Mouse (Mus musculus): ENCODE results near the gene Peli3.
"Not testable (repeated sequence)": the region's sequence is repeated elsewhere in the genome, so short reads cannot be mapped to it uniquely, and the experiment has no call there.

Peli3 gene

GRCm38 (mm10) chr19:4942551-4943252 lies at the start of gene Peli3:
Gene Peli3, minus strand, starts transcription at chr19:4943127.
- peak; percentile 92 for DNase-seq (ENCODE audit: inconsistent ontology term)

- no peak for DNase-seq (ENCODE audit: inconsistent ontology term)
Measured at GRCm38 (mm10) chr19:4992371-4992770, 49.4 kb upstream of the Peli3 start.

DNA sequence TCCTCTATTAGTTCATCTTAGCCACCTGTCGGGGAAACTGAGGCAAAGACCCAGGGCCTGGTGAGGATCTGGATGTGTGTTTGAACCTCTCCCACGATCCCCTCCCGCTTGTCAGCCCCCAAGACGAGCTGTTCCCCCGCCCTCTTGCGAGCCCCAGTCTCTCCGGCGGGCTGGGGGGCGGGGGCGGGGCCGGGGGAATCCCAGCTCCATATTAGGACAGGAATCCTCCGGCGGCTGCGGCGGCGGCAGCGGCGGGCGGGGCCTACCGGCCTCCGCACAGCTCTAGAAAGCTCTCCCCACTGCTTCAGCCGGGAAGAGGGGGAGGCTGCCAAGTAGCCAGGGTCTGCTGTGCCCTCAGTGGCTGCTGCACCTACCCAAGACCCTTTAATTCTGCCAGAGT lies 47.8 kb upstream of the Peli3 start:
- no peak for DNase-seq (ENCODE audit: inconsistent ontology term)

GRCm38 (mm10) chr19:4990256-4990625 lies 47.3 kb upstream of the Peli3 start, which contains the start of gene Npas4:
Gene Npas4, minus strand, starts transcription at chr19:4990316.
- DNase-seq (ENCODE audit: inconsistent ontology term) = no peak

- DNase-seq (ENCODE audit: inconsistent ontology term) = no peak
Measured at GRCm38 (mm10) chr19:4989434-4990255, 46.7 kb upstream of the Peli3 start.

DNA sequence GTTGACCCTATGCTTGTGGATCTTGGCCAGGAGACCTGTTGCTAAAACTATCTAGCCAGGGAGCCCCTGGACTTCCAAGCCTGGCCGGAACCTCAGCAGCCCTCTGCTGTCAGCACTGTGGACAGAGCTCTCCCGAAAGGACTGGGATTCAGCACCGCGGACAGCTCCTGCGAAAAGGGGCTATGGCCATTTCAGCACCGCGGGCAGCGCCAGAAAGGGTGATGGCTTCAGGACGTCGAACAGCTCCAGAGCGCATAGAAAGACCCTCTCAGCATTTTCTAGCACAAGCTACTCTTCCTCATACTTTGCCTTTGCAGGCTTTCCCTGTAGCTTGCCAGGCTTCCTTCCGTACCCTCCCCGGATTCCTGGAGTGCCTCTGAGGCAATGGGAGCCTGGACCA lies 46.1 kb upstream of the Peli3 start:
- peak; percentile 81 for DNase-seq (ENCODE audit: inconsistent ontology term)

DNA sequence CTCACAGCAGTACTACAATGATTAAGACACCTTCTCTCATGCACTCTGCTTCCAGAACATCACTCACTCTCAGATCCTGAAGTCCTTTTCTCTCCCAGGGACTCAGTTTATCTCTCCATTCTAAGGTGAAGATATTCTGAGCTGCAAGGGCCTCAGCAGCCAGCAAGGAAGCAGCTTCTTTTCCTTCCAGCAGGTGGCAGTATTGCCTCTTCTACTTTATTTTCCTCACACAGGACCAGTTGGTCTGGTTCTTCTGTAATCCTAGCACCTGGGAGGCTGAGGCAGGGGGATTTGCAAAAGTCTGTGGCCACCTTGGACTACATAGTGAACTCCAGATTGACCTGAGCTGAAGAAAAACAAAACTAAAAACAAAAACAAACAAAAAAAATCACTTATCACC lies 38.8 kb upstream of the Peli3 start:
- peak; percentile 54 for DNase-seq (ENCODE audit: inconsistent ontology term)

GRCm38 (mm10) chr19:4968236-4968635 lies 25.3 kb upstream of the Peli3 start:
- DNase-seq (ENCODE audit: inconsistent ontology term) = no peak

GRCm38 (mm10) chr19:4961928-4962601 lies 19.1 kb upstream of the Peli3 start, which contains the start of gene Mrpl11:
Gene Mrpl11, plus strand, starts transcription at chr19:4962147.
- DNase-seq (ENCODE audit: inconsistent ontology term) = peak; percentile 94

DNA sequence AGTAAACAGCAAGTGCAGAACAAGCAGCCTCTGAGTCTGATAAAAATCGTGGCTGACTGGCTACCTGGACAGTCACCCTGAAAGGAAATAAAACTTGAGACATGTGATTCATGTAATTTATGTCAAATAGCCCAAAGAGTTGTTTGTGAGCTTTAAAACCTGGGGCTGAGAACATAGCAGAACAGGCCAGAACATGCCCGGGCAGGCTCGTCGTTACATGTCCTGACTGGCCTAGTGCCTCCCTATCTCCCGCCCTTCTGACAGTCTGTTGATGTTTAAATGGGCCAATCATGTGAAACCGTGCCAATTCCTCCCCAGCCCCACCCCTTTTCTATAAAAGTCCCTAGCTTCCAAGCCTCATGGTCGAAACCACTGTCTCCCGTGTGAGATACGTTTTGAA lies 5.7 kb upstream of the Peli3 start:
- not testable (repeated sequence) for DNase-seq (ENCODE audit: inconsistent ontology term)

DNA sequence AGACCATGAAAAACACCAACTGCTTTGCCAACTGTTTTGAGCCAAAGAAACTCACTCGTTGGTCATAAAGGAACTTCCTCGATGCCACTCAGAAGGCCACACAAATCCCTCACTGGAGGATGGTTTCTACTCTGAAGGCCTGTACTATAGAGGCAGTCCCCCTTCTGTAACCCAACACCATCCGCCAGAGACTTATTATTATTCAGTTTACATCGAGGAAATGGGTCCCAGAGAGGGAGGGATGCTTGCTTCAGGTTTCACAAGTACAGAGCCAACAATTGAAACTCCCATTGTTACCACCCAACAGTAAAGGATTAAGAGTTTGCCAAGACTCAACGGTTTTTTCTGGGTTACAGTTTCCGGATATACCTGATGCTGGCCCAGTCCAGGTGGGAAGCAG lies 2.6 kb upstream of the Peli3 start:
- DNase-seq (ENCODE audit: inconsistent ontology term) = no peak

DNA sequence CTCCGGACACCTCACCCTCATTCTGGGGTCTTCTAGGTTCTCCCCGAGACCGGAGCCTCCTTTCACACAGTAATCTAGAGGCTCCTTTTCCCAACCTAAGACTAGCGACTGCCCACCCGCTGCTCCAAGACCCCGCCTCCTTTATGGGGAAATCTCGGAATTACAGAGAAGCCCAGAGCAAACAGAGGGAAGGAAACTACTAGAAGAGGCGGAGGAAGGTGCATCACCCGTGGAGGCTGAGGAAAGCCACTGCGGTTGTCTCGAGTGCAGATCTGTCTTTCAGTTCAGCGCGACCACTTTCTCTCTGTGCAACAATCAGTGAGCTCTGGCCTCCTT lies 294 bp upstream of the Peli3 start:
- DNase-seq (ENCODE audit: inconsistent ontology term) = no peak

DNA sequence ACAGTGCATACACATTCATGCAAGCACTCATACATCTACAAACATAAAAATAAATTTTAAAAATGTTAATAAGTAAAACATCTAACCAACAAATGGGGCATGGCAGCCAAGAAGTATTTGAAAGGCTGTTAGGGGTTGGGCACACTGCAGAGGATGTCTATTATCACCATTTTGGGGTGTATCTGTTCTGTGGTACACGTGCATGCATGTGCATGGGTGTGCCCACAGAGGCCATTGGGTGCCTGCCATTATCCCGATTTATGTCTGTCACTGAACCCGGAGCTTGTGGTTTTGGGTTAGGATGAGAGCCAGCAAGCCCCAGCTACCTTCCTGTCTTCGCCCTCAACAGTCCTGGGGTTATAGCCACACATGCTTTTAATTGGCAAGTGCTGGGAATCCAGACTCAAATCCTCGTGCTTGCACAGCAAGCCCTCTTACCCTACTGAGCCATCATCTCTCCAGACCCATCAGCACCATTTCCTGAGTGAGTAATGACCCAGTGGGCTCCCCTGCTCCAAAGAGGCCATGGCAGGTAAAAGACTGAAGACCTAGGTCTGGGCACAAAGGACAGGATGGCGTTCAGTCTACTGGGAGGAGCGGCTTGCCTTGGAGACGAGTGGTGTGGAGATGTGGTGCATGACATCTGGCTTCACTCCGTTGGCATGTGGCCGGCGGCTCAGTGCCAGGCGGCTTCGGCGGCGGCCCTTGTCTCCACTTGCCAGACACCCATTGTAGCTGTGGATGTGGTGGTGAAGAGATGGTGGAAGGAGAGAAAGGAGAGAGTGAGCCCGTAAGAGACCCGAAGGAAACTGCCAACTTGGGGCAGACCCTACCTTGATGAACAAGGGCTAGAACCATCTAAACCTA lies 5.2 kb downstream of the Peli3 start:
- peak; percentile 5 for DNase-seq (ENCODE audit: inconsistent ontology term)

GRCm38 (mm10) chr19:4936896-4937295 lies 6.0 kb downstream of the Peli3 start:
- no peak for DNase-seq (ENCODE audit: inconsistent ontology term)

GRCm38 (mm10) chr19:4928781-4929180 lies 14.1 kb downstream of the Peli3 start:
- no peak for DNase-seq (ENCODE audit: inconsistent ontology term)

DNA sequence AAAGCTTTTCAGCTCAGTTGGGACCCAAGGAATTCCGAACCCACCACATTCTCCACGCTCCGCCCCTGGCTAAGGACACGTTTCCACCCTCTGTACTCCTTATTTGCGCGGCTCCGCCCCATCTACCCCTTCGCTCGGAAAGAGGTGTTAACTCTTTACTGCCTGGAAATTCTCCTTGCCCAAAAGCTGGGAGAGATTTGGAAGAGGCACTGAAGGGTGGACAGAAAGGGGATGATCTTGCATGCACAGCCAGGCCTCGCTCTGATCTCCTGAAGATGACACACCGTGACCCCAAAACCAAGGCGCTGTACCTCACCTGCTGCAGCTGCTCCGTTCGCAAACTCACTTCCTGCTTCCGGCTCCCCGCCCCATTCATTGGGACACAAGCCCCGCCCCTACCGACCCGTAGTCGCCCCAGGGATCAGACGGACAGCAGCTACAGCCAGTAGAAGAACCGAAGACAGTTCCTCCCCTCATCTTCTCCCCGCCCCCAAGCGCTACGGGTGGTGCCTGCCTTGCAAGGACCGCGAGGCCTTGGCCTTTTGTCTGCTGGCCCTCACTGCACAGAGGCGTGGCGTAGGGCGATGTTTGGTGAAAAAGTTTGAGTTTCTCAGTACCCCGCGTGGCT lies 14.9 kb downstream of the Peli3 start, which contains the start of gene Dpp3:
TSS of gene Dpp3 (minus strand) at position 384 of the 628 bp plus-strand sequence.
- DNase-seq (ENCODE audit: inconsistent ontology term) = peak; percentile 99

DNA sequence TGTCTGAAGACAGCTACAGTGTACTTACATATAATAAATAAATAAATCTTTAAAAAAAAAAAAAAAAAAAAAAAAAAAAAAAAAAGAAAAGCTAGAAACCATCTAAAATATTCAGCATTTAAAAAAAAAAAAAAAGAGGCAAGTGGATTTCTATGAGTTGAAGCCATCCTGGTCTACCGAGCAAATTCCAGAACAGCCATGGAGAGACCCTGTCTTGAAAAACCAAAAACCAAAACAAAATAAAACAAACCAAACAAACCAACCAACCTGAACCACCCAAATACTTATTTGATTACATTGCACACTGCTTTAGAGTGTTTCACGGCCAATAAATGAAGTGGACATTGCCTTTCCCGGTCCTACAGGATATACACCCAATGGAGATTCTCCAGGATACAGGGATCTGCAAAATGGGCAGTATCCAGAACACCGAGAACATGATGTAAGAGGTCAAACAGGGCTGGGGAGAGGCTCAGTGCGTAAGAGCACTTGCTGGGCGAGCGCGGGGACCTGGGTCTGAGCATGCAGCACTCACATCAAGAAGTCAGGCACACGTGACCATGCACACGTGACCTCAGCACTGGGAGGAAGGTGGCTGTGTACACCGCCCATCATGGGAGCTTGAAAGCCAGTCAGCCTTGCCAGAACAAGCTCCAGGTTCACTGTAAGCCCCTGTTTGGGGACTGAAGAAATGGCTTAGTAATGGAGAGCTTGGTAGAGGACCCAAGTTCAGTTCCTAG lies 17.6 kb downstream of the Peli3 start:
- no peak for DNase-seq (ENCODE audit: inconsistent ontology term)

DNA sequence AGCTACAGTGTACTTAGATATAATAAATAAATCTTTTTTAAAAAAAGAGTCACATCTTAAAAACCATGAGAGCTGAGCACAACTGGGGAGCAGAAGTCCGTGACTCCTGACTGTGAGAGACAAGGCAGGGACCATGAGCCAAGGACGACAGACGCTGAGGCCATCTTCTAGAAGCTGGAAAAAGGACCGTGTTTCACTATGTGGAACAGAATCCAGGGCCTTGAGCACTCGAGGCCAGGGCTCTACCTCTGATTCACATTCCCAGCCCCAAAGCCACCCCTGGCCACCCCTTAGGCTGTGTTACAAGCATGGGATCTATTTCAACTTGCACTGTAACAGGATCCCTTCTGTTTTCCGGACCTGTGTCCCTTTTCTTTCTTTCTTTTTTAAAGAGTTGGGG lies 23.3 kb downstream of the Peli3 start:
- no peak for DNase-seq (ENCODE audit: inconsistent ontology term)

DNA sequence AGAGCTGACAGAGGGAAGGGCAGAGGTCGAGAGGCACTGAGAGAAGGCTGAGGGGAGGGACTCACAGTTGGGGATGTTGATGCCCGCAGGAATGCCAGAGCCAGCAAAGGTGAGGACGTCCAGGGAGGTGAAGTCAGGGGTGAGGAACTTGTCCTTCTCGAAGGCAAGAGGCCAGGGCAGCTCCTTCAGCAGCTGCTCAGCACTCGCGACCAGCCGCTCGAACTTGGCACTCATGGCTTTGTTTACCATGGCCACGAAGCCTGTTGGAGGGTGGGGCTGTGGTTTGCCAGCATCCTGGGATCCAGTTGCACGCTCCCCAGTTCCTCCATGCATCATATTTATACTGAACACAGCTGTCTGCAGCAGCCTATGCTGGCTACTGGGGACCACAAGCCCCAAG lies 26.1 kb downstream of the Peli3 start:
- no peak for DNase-seq (ENCODE audit: inconsistent ontology term)

DNA sequence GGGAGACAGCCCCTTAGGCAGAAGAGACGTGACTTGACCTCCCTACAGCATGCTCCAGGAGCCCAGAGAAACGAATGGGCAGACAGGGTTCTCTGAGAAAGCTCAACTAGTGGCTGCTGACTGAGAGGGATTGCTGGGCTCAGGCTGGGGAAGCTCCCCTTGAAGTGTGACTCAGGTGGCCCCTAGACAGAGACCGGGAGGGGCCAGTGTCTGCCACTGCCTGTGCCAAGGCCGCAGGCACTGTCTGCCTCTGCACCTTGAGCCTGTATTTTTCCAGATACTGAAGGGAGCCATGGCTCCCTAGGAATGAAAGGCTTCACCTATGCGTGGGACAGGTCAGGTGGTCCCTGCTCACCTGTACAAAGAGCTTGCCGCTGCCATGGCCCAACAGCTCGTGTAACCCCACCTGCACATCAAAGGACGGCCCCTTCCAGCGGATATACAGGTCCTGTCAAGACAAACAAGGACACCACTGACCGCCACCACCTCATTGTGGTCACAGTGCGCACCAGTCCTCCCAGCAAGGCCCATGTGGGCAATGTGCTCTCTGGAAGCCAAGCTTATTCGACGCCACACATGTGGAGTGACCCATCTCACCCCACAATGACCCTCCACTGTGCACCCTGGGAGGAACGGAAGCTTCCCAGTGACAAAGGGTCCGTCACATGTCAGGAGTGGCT lies 26.9 kb downstream of the Peli3 start:
- no peak for DNase-seq (ENCODE audit: inconsistent ontology term)
